ENCODE assay signal across 11 mouse cellular contexts in genomic region chr8:70772890-70773289, GRCm38 (mm10). TPM values are rescaled to one million over a fixed set of nuclear protein-coding genes. Genes with fewer than 3 reads are reported as not detected.
DNase-seq lines count a peak whose midpoint lies in the region; ATAC-seq and TF ChIP-seq lines count a peak whose summit lies in the region.
"Had no signal": no experiment of that assay in that cellular context is flagged by ENCODE, and none has a peak within 500 bp of the region (broad histone marks: within the 10 kb centered on the region; RNA-seq: fewer than 3 reads in every experiment).

No protein-coding gene starts in this region.

- no peak for TF ChIP-seq EP300 in heart, postnatal 0 days (IDR thresholded peaks at IDR 0.05; ENCODE audit: low read depth)

- H3K36me3 ChIP-seq in heart, postnatal 0 days (replicated peaks; ENCODE audit: control insufficient read depth, insufficient read depth, low read length): peaks cover 31% of the 10 kb centered on the region
- peaks cover 35% of the 10 kb centered on the region for H3K36me3 ChIP-seq in midbrain, embryonic 15.5 days (replicated peaks)
- H3K36me3 ChIP-seq in midbrain, embryonic 10.5 days: peaks cover 73% of the 10 kb centered on the region
- H3K36me3 ChIP-seq in hindbrain, embryonic 16.5 days (ENCODE audit: control insufficient read depth, insufficient read depth, low read length): peaks cover 40% of the 10 kb centered on the region
- H3K36me3 ChIP-seq in stomach, embryonic 15.5 days: peaks cover 26% of the 10 kb centered on the region; the same call in 1 of the 2 replicates
- H3K36me3 ChIP-seq in heart, embryonic 11.5 days (ENCODE audit: control insufficient read depth, insufficient read depth, low read length): peaks cover 17% of the 10 kb centered on the region

- WGBS in heart, postnatal 0 days: 78% methylated on average over 9 of the region's 9 CpGs
- 89% methylated on average over 9 of the region's 9 CpGs for WGBS in midbrain, embryonic 15.5 days
- WGBS in midbrain, embryonic 10.5 days: 91% methylated on average over 9 of the region's 9 CpGs
- 91% methylated on average over 9 of the region's 9 CpGs for WGBS in hindbrain, embryonic 16.5 days
- 71% methylated on average over 9 of the region's 9 CpGs for WGBS in stomach, embryonic 15.5 days
- 83% methylated on average over 9 of the region's 9 CpGs for WGBS in heart, embryonic 11.5 days (ENCODE audit: insufficient replicate concordance)

- no peak for ATAC-seq in heart, postnatal 0 days (ENCODE audit: insufficient read depth, low read depth)
- ATAC-seq in midbrain, embryonic 15.5 days (replicated peaks): no peak
- ATAC-seq in hindbrain, embryonic 16.5 days: no peak
- no peak for ATAC-seq in stomach, embryonic 15.5 days (ENCODE audit: insufficient read depth, low FRiP score, low read depth)
- ATAC-seq in heart, embryonic 11.5 days (replicated peaks; ENCODE audit: insufficient number of reproducible peaks, low FRiP score, low TSS enrichment): no peak

- peak overlapping the region; percentile 21 for H3K9ac ChIP-seq in heart, postnatal 0 days (replicated peaks; ENCODE audit: low read depth, low read length)
- H3K9ac ChIP-seq in midbrain, embryonic 15.5 days: no peak overlapping the region
- H3K9ac ChIP-seq in hindbrain, embryonic 16.5 days (ENCODE audit: low read depth, low read length): no peak overlapping the region
- H3K9ac ChIP-seq in stomach, embryonic 15.5 days: no peak overlapping the region
- no peak overlapping the region for H3K9ac ChIP-seq in heart, embryonic 11.5 days (ENCODE audit: low read depth, low read length)

- no peak for DNase-seq in heart, postnatal 0 days (ENCODE audit: low spot score)
- no peak for DNase-seq in heart, adult 9 months (ENCODE audit: low spot score in 2 of 2)
- DNase-seq in midbrain, embryonic 10.5 days (ENCODE audit: low spot score): no peak
- no peak for DNase-seq in spleen, adult 18-20 months
- DNase-seq: heart, postnatal 14 days; lung, postnatal 10 days had no signal

- H3K4me3 ChIP-seq in heart, postnatal 0 days (ENCODE audit: low read depth, low read length): no peak overlapping the region
- no peak overlapping the region for H3K4me3 ChIP-seq in midbrain, embryonic 15.5 days
- H3K4me3 ChIP-seq in midbrain, embryonic 10.5 days: no peak overlapping the region
- H3K4me3 ChIP-seq in hindbrain, embryonic 16.5 days (ENCODE audit: low read length): no peak overlapping the region
- no peak overlapping the region for H3K4me3 ChIP-seq in stomach, embryonic 15.5 days (replicated peaks)
- no peak overlapping the region for H3K4me3 ChIP-seq in heart, embryonic 11.5 days (ENCODE audit: low read depth, low read length)

- peaks cover 23% of the 10 kb centered on the region for H3K4me1 ChIP-seq in heart, postnatal 0 days (ENCODE audit: control insufficient read depth, insufficient read depth)
- H3K4me1 ChIP-seq in midbrain, embryonic 15.5 days: peaks cover 41% of the 10 kb centered on the region
- H3K4me1 ChIP-seq in midbrain, embryonic 10.5 days: peaks cover 48% of the 10 kb centered on the region
- peaks cover 39% of the 10 kb centered on the region for H3K4me1 ChIP-seq in hindbrain, embryonic 16.5 days (ENCODE audit: control insufficient read depth, insufficient read depth, low read depth, low read length)
- H3K4me1 ChIP-seq in stomach, embryonic 15.5 days: peaks cover 42% of the 10 kb centered on the region
- H3K4me1 ChIP-seq in heart, embryonic 11.5 days (ENCODE audit: control insufficient read depth, insufficient read depth, low read length): peaks cover 19% of the 10 kb centered on the region

- no peaks in the 10 kb centered on the region for H3K9me3 ChIP-seq in heart, postnatal 0 days (replicated peaks; ENCODE audit: control insufficient read depth, low read length)
- H3K9me3 ChIP-seq in midbrain, embryonic 15.5 days: no peaks in the 10 kb centered on the region
- no peaks in the 10 kb centered on the region for H3K9me3 ChIP-seq in midbrain, embryonic 10.5 days (replicated peaks)
- no peaks in the 10 kb centered on the region for H3K9me3 ChIP-seq in hindbrain, embryonic 16.5 days (ENCODE audit: control insufficient read depth, low read length)
- H3K9me3 ChIP-seq in stomach, embryonic 15.5 days: no peaks in the 10 kb centered on the region
- no peaks in the 10 kb centered on the region for H3K9me3 ChIP-seq in heart, embryonic 11.5 days (replicated peaks; ENCODE audit: control insufficient read depth, low read length)
- H3K9me3 ChIP-seq: G1E had no signal

- no peak for TF ChIP-seq CTCF in heart, postnatal 0 days (IDR thresholded peaks at IDR 0.05; ENCODE audit: low read depth)

- no peaks in the 10 kb centered on the region for H3K27me3 ChIP-seq in heart, postnatal 0 days (ENCODE audit: control insufficient read depth, insufficient read depth, low read length)
- H3K27me3 ChIP-seq in midbrain, embryonic 15.5 days (replicated peaks): peaks cover 2% of the 10 kb centered on the region; the same call in 1 of the 2 replicates
- H3K27me3 ChIP-seq in midbrain, embryonic 10.5 days (ENCODE audit: low read depth, poor library complexity, severe bottlenecking): peaks cover 17% of the 10 kb centered on the region
- H3K27me3 ChIP-seq in hindbrain, embryonic 16.5 days (replicated peaks; ENCODE audit: control insufficient read depth, insufficient read depth, low read length): no peaks in the 10 kb centered on the region
- no peaks in the 10 kb centered on the region for H3K27me3 ChIP-seq in stomach, embryonic 15.5 days (replicated peaks)
- H3K27me3 ChIP-seq in heart, embryonic 11.5 days (ENCODE audit: control insufficient read depth, insufficient read depth, low read length): 0 out of 2 replicates have a peak, but pooled peaks cover under 1% of the 10 kb centered on the region

- no peak overlapping the region for H3K27ac ChIP-seq in heart, postnatal 0 days (ENCODE audit: low read depth)
- 0 out of 2 replicates have a peak overlapping the region, but pooled peaks have one; percentile 13 for H3K27ac ChIP-seq in midbrain, embryonic 15.5 days
- no peak overlapping the region for H3K27ac ChIP-seq in midbrain, embryonic 10.5 days (replicated peaks)
- no peak overlapping the region for H3K27ac ChIP-seq in hindbrain, embryonic 16.5 days (ENCODE audit: low read depth, low read length)
- peak overlapping the region; percentile 79; the same call in 1 of the 2 replicates for H3K27ac ChIP-seq in stomach, embryonic 15.5 days
- H3K27ac ChIP-seq in heart, embryonic 11.5 days (ENCODE audit: low read depth, low read length): no peak overlapping the region

- H3K4me2 ChIP-seq in heart, postnatal 0 days (ENCODE audit: low read depth, low read length): no peak overlapping the region
- no peak overlapping the region for H3K4me2 ChIP-seq in midbrain, embryonic 15.5 days
- H3K4me2 ChIP-seq in hindbrain, embryonic 16.5 days (ENCODE audit: low read length): peak overlapping the region; percentile 27; the same call in 1 of the 2 replicates
- H3K4me2 ChIP-seq in stomach, embryonic 15.5 days: peak overlapping the region; percentile 34
- no peak overlapping the region for H3K4me2 ChIP-seq in heart, embryonic 11.5 days

RNA-seq across cellular contexts. Expression of gene Pik3r2, which starts 3.6 kb away (rescaled TPM):
- total RNA-seq in heart, postnatal 0 days (2014; rRNA removed; ENCODE audit: low replicate concordance): 36.6 and 39.3 TPM in 2 replicates
- 30.2 and 32.5 TPM in 2 replicates for polyA plus RNA-seq in heart, postnatal 0 days (2015; fragmentation: Nextera tagmentation; extraction: Ambion mirVana)
- polyA plus RNA-seq in midbrain, embryonic 15.5 days (2015; fragmentation: Nextera tagmentation; extraction: Ambion mirVana): 113 TPM in 2 replicates
- polyA plus RNA-seq in midbrain, embryonic 10.5 days (2016; fragmentation: Nextera tagmentation; extraction: Ambion mirVana): 66.2 and 66.6 TPM in 2 replicates
- 115 and 118 TPM in 2 replicates for polyA plus RNA-seq in hindbrain, embryonic 16.5 days (2015; fragmentation: Nextera tagmentation; extraction: Ambion mirVana)
- polyA plus RNA-seq in stomach, embryonic 15.5 days (2015; fragmentation: Nextera tagmentation; extraction: Ambion mirVana): 58.1 and 58.4 TPM in 2 replicates
- 21.5 and 23.1 TPM in 2 replicates for polyA plus RNA-seq in heart, embryonic 11.5 days (2014; fragmentation: Nextera tagmentation; extraction: Ambion mirVana)

RNA-seq across cellular contexts. Expression of gene Mpv17l2, which starts 12.1 kb away (rescaled TPM):
- 26.6 and 56.3 TPM in 2 replicates for total RNA-seq in heart, postnatal 0 days (2014; rRNA removed; ENCODE audit: low replicate concordance)
- polyA plus RNA-seq in heart, postnatal 0 days (2015; fragmentation: Nextera tagmentation; extraction: Ambion mirVana): 50.3 and 54.0 TPM in 2 replicates
- polyA plus RNA-seq in midbrain, embryonic 15.5 days (2015; fragmentation: Nextera tagmentation; extraction: Ambion mirVana): 36.6 and 38.4 TPM in 2 replicates
- polyA plus RNA-seq in midbrain, embryonic 10.5 days (2016; fragmentation: Nextera tagmentation; extraction: Ambion mirVana): 31.7 and 34.6 TPM in 2 replicates
- polyA plus RNA-seq in hindbrain, embryonic 16.5 days (2015; fragmentation: Nextera tagmentation; extraction: Ambion mirVana): 48.6 and 49.9 TPM in 2 replicates
- polyA plus RNA-seq in stomach, embryonic 15.5 days (2015; fragmentation: Nextera tagmentation; extraction: Ambion mirVana): 44.4 and 51.3 TPM in 2 replicates
- polyA plus RNA-seq in heart, embryonic 11.5 days (2014; fragmentation: Nextera tagmentation; extraction: Ambion mirVana): 42.5 and 42.6 TPM in 2 replicates

RNA-seq across cellular contexts. Expression of gene Rab3a, which starts 18.4 kb away (rescaled TPM):
- total RNA-seq in heart, postnatal 0 days (2014; rRNA removed; ENCODE audit: low replicate concordance): 21.4 and 40.3 TPM in 2 replicates
- polyA plus RNA-seq in heart, postnatal 0 days (2015; fragmentation: Nextera tagmentation; extraction: Ambion mirVana): 32.7 and 32.8 TPM in 2 replicates
- 473 and 487 TPM in 2 replicates for polyA plus RNA-seq in midbrain, embryonic 15.5 days (2015; fragmentation: Nextera tagmentation; extraction: Ambion mirVana)
- 17.2 and 40.7 TPM in 2 replicates for polyA plus RNA-seq in midbrain, embryonic 10.5 days (2016; fragmentation: Nextera tagmentation; extraction: Ambion mirVana)
- polyA plus RNA-seq in hindbrain, embryonic 16.5 days (2015; fragmentation: Nextera tagmentation; extraction: Ambion mirVana): 622 and 635 TPM in 2 replicates
- polyA plus RNA-seq in stomach, embryonic 15.5 days (2015; fragmentation: Nextera tagmentation; extraction: Ambion mirVana): 20.9 and 24.0 TPM in 2 replicates
- 16.2 and 21.3 TPM in 2 replicates for polyA plus RNA-seq in heart, embryonic 11.5 days (2014; fragmentation: Nextera tagmentation; extraction: Ambion mirVana)

RNA-seq across cellular contexts. Expression of gene Mast3, which starts 32.0 kb away (rescaled TPM):
- total RNA-seq in heart, postnatal 0 days (2014; rRNA removed; ENCODE audit: low replicate concordance): 3.0 and 5.6 TPM in 2 replicates
- 2.3 and 3.2 TPM in 2 replicates for polyA plus RNA-seq in heart, postnatal 0 days (2015; fragmentation: Nextera tagmentation; extraction: Ambion mirVana)
- polyA plus RNA-seq in midbrain, embryonic 15.5 days (2015; fragmentation: Nextera tagmentation; extraction: Ambion mirVana): 26.4 and 26.9 TPM in 2 replicates
- 9.8 and 12.1 TPM in 2 replicates for polyA plus RNA-seq in midbrain, embryonic 10.5 days (2016; fragmentation: Nextera tagmentation; extraction: Ambion mirVana)
- 21.9 and 23.9 TPM in 2 replicates for polyA plus RNA-seq in hindbrain, embryonic 16.5 days (2015; fragmentation: Nextera tagmentation; extraction: Ambion mirVana)
- polyA plus RNA-seq in stomach, embryonic 15.5 days (2015; fragmentation: Nextera tagmentation; extraction: Ambion mirVana): 13.3 and 16.5 TPM in 2 replicates
- 7.8 and 8.5 TPM in 2 replicates for polyA plus RNA-seq in heart, embryonic 11.5 days (2014; fragmentation: Nextera tagmentation; extraction: Ambion mirVana)

RNA-seq across cellular contexts. Expression of gene Il12rb1, which starts 35.4 kb away (rescaled TPM):
- 0.08 TPM in 1 of 2 replicates, not detected in the other for total RNA-seq in heart, postnatal 0 days (2014; rRNA removed; ENCODE audit: low replicate concordance)
- not detected in 2 replicates for polyA plus RNA-seq in heart, postnatal 0 days (2015; fragmentation: Nextera tagmentation; extraction: Ambion mirVana)
- 0.10 and 0.36 TPM in 2 replicates for polyA plus RNA-seq in midbrain, embryonic 15.5 days (2015; fragmentation: Nextera tagmentation; extraction: Ambion mirVana)
- polyA plus RNA-seq in midbrain, embryonic 10.5 days (2016; fragmentation: Nextera tagmentation; extraction: Ambion mirVana): 0.05 and 0.11 TPM in 2 replicates
- polyA plus RNA-seq in hindbrain, embryonic 16.5 days (2015; fragmentation: Nextera tagmentation; extraction: Ambion mirVana): 0.11 and 0.14 TPM in 2 replicates
- 0.26 and 0.43 TPM in 2 replicates for polyA plus RNA-seq in stomach, embryonic 15.5 days (2015; fragmentation: Nextera tagmentation; extraction: Ambion mirVana)
- 0.07 TPM in 1 of 2 replicates, not detected in the other for polyA plus RNA-seq in heart, embryonic 11.5 days (2014; fragmentation: Nextera tagmentation; extraction: Ambion mirVana)

Comparison
In these comparisons a context has a peak if more than half of its experiments do, and no peak if none do; other contexts are left out.
1. H3K27ac ChIP-seq: peak in midbrain, embryonic 15.5 days (single experiment) and stomach, embryonic 15.5 days (single experiment); none in heart, postnatal 0 days (single experiment), midbrain, embryonic 10.5 days (single experiment), hindbrain, embryonic 16.5 days (single experiment) and heart, embryonic 11.5 days (single experiment).
2. RNA of gene Rab3a, which starts 18.4 kb away (polyA plus RNA-seq): 622 to 635 TPM in hindbrain, embryonic 16.5 days and 473 to 487 TPM in midbrain, embryonic 15.5 days; 32.7 to 32.8 TPM in heart, postnatal 0 days, 20.9 to 24.0 TPM in stomach, embryonic 15.5 days, 17.2 to 40.7 TPM in midbrain, embryonic 10.5 days and 16.2 to 21.3 TPM in heart, embryonic 11.5 days; every median in the first group is over 10 times any median in the second.
3. H3K4me2 ChIP-seq: peak in hindbrain, embryonic 16.5 days (single experiment) and stomach, embryonic 15.5 days (single experiment); none in heart, postnatal 0 days (single experiment), midbrain, embryonic 15.5 days (single experiment) and heart, embryonic 11.5 days (single experiment).